Mouse (Mus musculus) CH12.LX (cell line): ENCODE results near the gene Hpse2. TPM values are rescaled to one million over a fixed set of nuclear protein-coding genes. Genes with fewer than 3 reads are reported as not detected.

Experiments used
- DNase-seq: peaks from one replicate; pipeline ENCODE4 v3.0.0-alpha.2; 2013; ENCODE audit errors: extremely low read depth
- H3K27ac ChIP-seq: 2 replicates; pipeline ENCODE4 v1.5.1; 2012; ENCODE audit warnings: low read depth, mild to moderate bottlenecking, control low read depth, moderate library complexity; ENCODE audit not compliant: insufficient read depth
- H3K27me3 ChIP-seq: replicated peaks from 2 replicates; pipeline ENCODE3; 2012; ENCODE audit warnings: inconsistent platforms
- H3K36me3 ChIP-seq, 2 experiments: replicated peaks in 1 of 2; 2 replicates each; pipeline versions ENCODE3 to v1.6.1; 2012; ENCODE audit warnings: inconsistent platforms in 1 of 2, low read length in 1 of 2, mild to moderate bottlenecking in 1 of 2, mixed read lengths in 1 of 2, moderate library complexity in 1 of 2; ENCODE audit not compliant: control insufficient read depth in 1 of 2, insufficient read depth in 1 of 2
- H3K4me1 ChIP-seq, 2 experiments: 2 replicates each; pipeline ENCODE4 v1.6.1; 2012; ENCODE audit warnings: inconsistent platforms in 1 of 2, moderate library complexity in 1 of 2; ENCODE audit not compliant: insufficient read depth in 2 of 2, control insufficient read depth in 1 of 2
- H3K4me2 ChIP-seq: 2 replicates; pipeline ENCODE4 v1.6.1; 2012; ENCODE audit warnings: low read depth, mild to moderate bottlenecking, control low read depth; ENCODE audit not compliant: poor library complexity, insufficient read depth, severe bottlenecking
- H3K4me3 ChIP-seq, 3 experiments: fragments of 150-350 bp in 1 of 3; sonication (generic) in 1 of 3; replicated peaks in 1 of 3; 2 replicates each; pipeline versions ENCODE3 to v1.5.1; 2011 to 2012; ENCODE audit warnings: low read depth in 2 of 3, low read length in 2 of 3, mild to moderate bottlenecking in 2 of 3, moderate library complexity in 2 of 3, control low read depth in 1 of 3, improper control_type of control experiment in 1 of 3, inconsistent platforms in 1 of 3, mixed read lengths in 1 of 3; ENCODE audit not compliant: poor library complexity in 1 of 3
- H3K79me2 ChIP-seq: replicated peaks from 2 replicates; pipeline ENCODE4 v1.6.1; 2012; ENCODE audit warnings: mild to moderate bottlenecking, moderate library complexity; ENCODE audit not compliant: control insufficient read depth, poor library complexity, insufficient read depth, severe bottlenecking; ENCODE audit errors: extremely low read depth
- H3K9ac ChIP-seq: 2 replicates; pipeline ENCODE4 v1.6.1; 2012; ENCODE audit warnings: low read depth, mild to moderate bottlenecking, control low read depth, moderate library complexity; ENCODE audit not compliant: insufficient read depth
- H3K9me3 ChIP-seq: replicated peaks from 2 replicates; pipeline ENCODE3; 2012; ENCODE audit warnings: low read length, inconsistent platforms, mixed read lengths
- ELF1 ChIP-seq: IDR thresholded peaks from 2 replicates; pipeline ENCODE4 v1.6.1; 2014; ENCODE audit warnings: low read depth, mild to moderate bottlenecking, inconsistent platforms, low read length, improper control_type of control experiment
- EP300 ChIP-seq: IDR thresholded peaks from 2 replicates; pipeline ENCODE4 v1.6.1; 2011; ENCODE audit warnings: low read length, improper control_type of control experiment
- GABPA ChIP-seq: IDR thresholded peaks from 2 replicates; pipeline ENCODE4 v1.6.1; 2012; ENCODE audit warnings: low read depth, low read length, improper control_type of control experiment, inconsistent platforms; ENCODE audit not compliant: insufficient replicate concordance
- IRF4 ChIP-seq: IDR thresholded peaks from 2 replicates; pipeline ENCODE4 v1.6.1; 2014; ENCODE audit warnings: low read depth, mild to moderate bottlenecking, inconsistent platforms, low read length, improper control_type of control experiment
- JUN ChIP-seq: IDR thresholded peaks from 2 replicates; pipeline ENCODE4 v1.6.1; 2011; ENCODE audit warnings: low read depth, mild to moderate bottlenecking, low read length, improper control_type of control experiment, moderate library complexity; ENCODE audit not compliant: insufficient read depth
- KAT2A ChIP-seq: IDR thresholded peaks from 2 replicates; pipeline ENCODE4 v1.6.1; 2012; ENCODE audit warnings: low read length, improper control_type of control experiment, inconsistent platforms; ENCODE audit not compliant: insufficient replicate concordance
- MAX ChIP-seq: IDR thresholded peaks from 2 replicates; pipeline ENCODE4 v1.6.1; 2011; ENCODE audit warnings: low read length, improper control_type of control experiment
- MAZ ChIP-seq: IDR thresholded peaks from 2 replicates; pipeline ENCODE4 v1.6.1; 2012; ENCODE audit warnings: low read depth, mild to moderate bottlenecking, inconsistent platforms, low read length, improper control_type of control experiment, moderate library complexity
- MEF2A ChIP-seq: IDR thresholded peaks from 2 replicates; pipeline ENCODE4 v1.6.1; 2014; ENCODE audit warnings: low read depth, mild to moderate bottlenecking, inconsistent platforms, low read length, improper control_type of control experiment, borderline replicate concordance
- MXI1 ChIP-seq: IDR thresholded peaks from 2 replicates; pipeline ENCODE4 v1.6.1; 2011; ENCODE audit warnings: mild to moderate bottlenecking, low read depth, low read length, improper control_type of control experiment
- PAX5 ChIP-seq: IDR thresholded peaks from 2 replicates; pipeline ENCODE4 v1.6.1; 2012; ENCODE audit warnings: low read length, inconsistent platforms, mixed read lengths
- POLR2A ChIP-seq: IDR thresholded peaks from 2 replicates; pipeline ENCODE4 v1.6.1; 2011; ENCODE audit warnings: low read depth, mild to moderate bottlenecking, improper control_type of control experiment, low read length
- SIN3A ChIP-seq: IDR thresholded peaks from 2 replicates; pipeline ENCODE4 v1.6.1; 2012; ENCODE audit warnings: low read length, improper control_type of control experiment, inconsistent platforms
- SMC3 ChIP-seq: IDR thresholded peaks from 2 replicates; pipeline ENCODE4 v1.6.1; 2011; ENCODE audit warnings: low read depth, low read length, improper control_type of control experiment
- TCF12 ChIP-seq: IDR thresholded peaks from 2 replicates; pipeline ENCODE4 v1.6.1; 2014; ENCODE audit warnings: low read depth, mild to moderate bottlenecking, inconsistent platforms, low read length, improper control_type of control experiment
- ZNF384 ChIP-seq: IDR thresholded peaks from 2 replicates; pipeline ENCODE4 v1.6.1; 2012; ENCODE audit warnings: low read depth, low read length, improper control_type of control experiment, inconsistent platforms
- dilution Hi-C: fragments of 300-500 bp; cut with MboI; formaldehyde crosslinking; loops from 2 replicates; pipeline ENCODE4 v1.14.3; 2020; ENCODE audit warnings: low sequenced_read_pairs; ENCODE audit not compliant: extremely low pct_unique_long_range_greater_than_20kb, extremely low pct_ligation_motif_present
- in situ Hi-C: fragments of 300-500 bp; cut with MboI; formaldehyde crosslinking; loops from 3 replicates; pipeline ENCODE4 v1.14.3; 2019; ENCODE audit warnings: low sequenced_read_pairs, low pct_ligation_motif_present, low pct_unique_long_range_greater_than_20kb, mixed read lengths
- polyA plus RNA-seq: library from polyadenylated mRNA; unstranded; fragments of >175 nt; gene quantifications from 2 replicates; pipeline ENCODE4 v1.2.1, GENCODE M21; 2012; ENCODE audit warnings: low read depth; ENCODE audit not compliant: insufficient read length
- total RNA-seq, 2 experiments: library from RNA; depleted of rRNA; stranded (reverse); fragments of 300-350 nt in 1 of 2; fragments of >200 nt in 1 of 2; gene quantifications; 2 replicates each; pipeline ENCODE4 v1.2.3; 2012 to 2014

Hpse2 gene
- total and polyA plus RNA-seq, 3 experiments, result not detected

DNA sequence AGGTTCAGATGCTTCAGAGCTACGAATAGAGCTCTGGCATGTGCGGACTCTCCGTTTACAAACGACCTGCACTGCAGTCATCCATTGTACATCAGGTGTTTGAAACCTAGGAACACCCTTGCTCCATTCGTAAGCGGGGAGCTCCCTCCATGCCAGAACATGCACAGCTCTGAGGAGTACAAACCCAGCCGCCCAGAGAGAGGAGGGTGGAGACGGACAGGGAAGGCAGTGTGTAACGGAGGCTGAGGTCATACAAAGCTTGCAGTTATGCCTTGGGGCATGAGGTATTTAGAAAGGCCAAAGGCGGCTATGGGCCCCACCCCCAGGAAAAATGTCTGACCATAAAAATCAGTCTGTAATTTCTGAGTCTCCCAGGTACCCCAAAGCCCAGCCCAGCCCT is 623.8 kb downstream of the Hpse2 start:
- Histone ChIP-seq H3K36me3 (peaks cover 65 to 95% of the 10 kb centered on the region in 2 experiments), H3K9me3 (no peaks in the 10 kb centered on the region), H3K4me2 (no peak overlapping the region), H3K27me3 (no peaks in the 10 kb centered on the region), H3K79me2 (no peaks in the 10 kb centered on the region), H3K9ac (no peak overlapping the region), H3K4me3 (no peak overlapping the region), H3K27ac (no peak overlapping the region), H3K4me1 (peaks cover under 1 to 6% of the 10 kb centered on the region in 2 experiments; a peak in 2 of 4 replicates)
- no peak for DNase-seq
- TF ChIP-seq EP300 (no peak), SMC3 (no peak), GABPA (no peak), POLR2A (no peak), ELF1 (no peak)
- in situ Hi-C loops (no loop called here), dilution Hi-C loops (no loop called here)

DNA sequence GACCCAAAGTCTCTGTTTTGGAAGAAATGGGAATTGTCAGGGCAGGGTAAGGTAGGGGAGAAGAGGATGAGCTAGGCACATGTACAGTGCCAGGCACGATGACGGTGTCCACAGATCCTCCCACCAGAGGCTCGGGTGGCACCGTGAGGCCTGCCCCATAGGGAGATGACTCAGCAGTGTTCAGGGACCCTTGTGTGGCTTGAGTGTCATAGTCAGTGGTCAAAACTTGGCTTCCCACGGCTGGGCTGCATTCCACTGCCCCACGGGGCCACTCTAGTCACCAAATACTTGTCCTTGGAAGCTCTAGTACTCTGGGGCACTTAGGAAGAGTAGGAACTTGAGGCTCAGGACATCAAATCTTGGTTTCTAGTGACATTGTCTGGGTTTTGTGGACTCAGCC is 631.5 kb downstream of the Hpse2 start:
- H3K4me1 ChIP-seq, result peaks cover 2 to 17% of the 10 kb centered on the region in 2 experiments; a peak in 3 of 4 replicates
- H3K79me2 ChIP-seq, result no peaks in the 10 kb centered on the region
- no peak overlapping the region for H3K4me2 ChIP-seq
- H3K9me3 ChIP-seq, result no peaks in the 10 kb centered on the region
- in situ Hi-C loops (no loop called here), dilution Hi-C loops (no loop called here)
- H3K4me3 ChIP-seq, result no peak overlapping the region
- no peak for TF ChIP-seq MXI1
- no peak for TF ChIP-seq GABPA
- no peak for TF ChIP-seq EP300
- no peak for TF ChIP-seq KAT2A
- no peak for TF ChIP-seq MAX
- no peak for TF ChIP-seq MAZ
- no peak for TF ChIP-seq MEF2A
- H3K36me3 ChIP-seq, result peaks cover 34 to 65% of the 10 kb centered on the region in 2 experiments
- no peak overlapping the region for H3K27ac ChIP-seq
- no peaks in the 10 kb centered on the region for H3K27me3 ChIP-seq
- DNase-seq, result no peak
- H3K9ac ChIP-seq, result no peak overlapping the region

DNA sequence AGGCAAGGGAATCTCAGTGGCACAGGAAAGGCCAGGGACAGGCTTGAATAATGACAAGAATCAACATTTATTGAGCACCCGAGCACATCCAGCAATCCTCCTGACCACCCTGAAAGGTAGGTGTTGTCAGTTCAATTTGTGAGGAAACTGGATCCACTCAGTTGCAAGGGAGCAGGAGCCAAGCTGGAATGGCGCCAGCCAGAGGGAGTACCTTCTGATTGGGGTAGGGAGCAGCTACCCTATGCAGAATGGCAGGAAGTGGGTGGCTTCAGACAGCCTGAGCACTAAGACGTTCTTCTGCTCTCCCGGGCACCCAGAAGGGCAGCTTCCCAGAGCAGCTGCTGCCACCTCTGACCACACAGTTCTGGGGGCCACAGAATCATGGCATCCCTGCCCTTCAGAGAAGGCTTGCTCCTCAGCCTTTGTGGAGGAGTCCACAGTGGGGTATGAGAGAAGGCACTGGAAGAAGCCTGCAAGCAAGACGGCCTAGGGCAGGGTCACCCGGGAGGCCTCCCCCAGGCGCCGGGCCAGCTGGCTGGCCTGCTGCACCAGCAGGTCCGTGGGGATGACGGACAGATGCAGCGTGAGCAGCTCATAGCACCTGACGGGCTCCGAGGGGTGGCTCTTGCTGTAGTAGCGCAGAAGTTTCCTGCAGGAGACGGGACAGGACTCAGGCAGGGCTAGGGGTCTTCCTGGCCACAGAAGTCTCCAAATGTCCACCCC is 632.8 kb downstream of the Hpse2 start:
- no peak overlapping the region for H3K27ac ChIP-seq
- in situ Hi-C loops, result no loop called here
- dilution Hi-C loops, result no loop called here

More for the DNA sequence above, 632.8 kb downstream of the Hpse2 start:
- H3K27me3 ChIP-seq, result no peaks in the 10 kb centered on the region
- H3K4me1 ChIP-seq, result peaks cover 2 to 17% of the 10 kb centered on the region in 2 experiments; a peak in 3 of 4 replicates
- no peak for TF ChIP-seq GABPA
- no peak for TF ChIP-seq IRF4
- TF ChIP-seq TCF12, result no peak
- no peak for TF ChIP-seq SMC3
- TF ChIP-seq JUN, result no peak
- no peak for TF ChIP-seq ZNF384
- no peak for TF ChIP-seq SIN3A
- no peak for TF ChIP-seq PAX5
- no peak overlapping the region for H3K4me3 ChIP-seq
- no peaks in the 10 kb centered on the region for H3K79me2 ChIP-seq
- no peak for DNase-seq
- no peaks in the 10 kb centered on the region for H3K9me3 ChIP-seq
- H3K9ac ChIP-seq, result no peak overlapping the region
- peaks cover 23 to 51% of the 10 kb centered on the region in 2 experiments for H3K36me3 ChIP-seq
- no peak overlapping the region for H3K4me2 ChIP-seq
